Mouse (Mus musculus) spleen, adult 2 months (tissue): ENCODE data around the gene Wee1. TPM values are rescaled to one million over a fixed set of nuclear protein-coding genes. Genes with fewer than 3 reads are reported as not detected.
"Not testable (repeated sequence)": the region's sequence is repeated elsewhere in the genome, so short reads cannot be mapped to it uniquely, and the experiment has no call there.

Source experiments
- DNase-seq, 2 experiments: peaks; one replicate each; pipeline versions ENCODE4 v3.0.0 to v3.0.0-alpha.2; 2012 to 2021; ENCODE audit warnings: low spot score in 2 of 2, low read depth in 1 of 2
- H3K27ac ChIP-seq: fragments of 200-500 bp; 2 replicates; pipeline ENCODE4 v1.5.1; 2012; ENCODE audit warnings: low read length, inconsistent platforms; ENCODE audit not compliant: insufficient read depth
- H3K27me3 ChIP-seq: fragments of 200-500 bp; 2 replicates; pipeline ENCODE4 v1.6.1; 2012; ENCODE audit warnings: mild to moderate bottlenecking, moderate library complexity, low read length, inconsistent platforms; ENCODE audit not compliant: control insufficient read depth, insufficient read depth
- H3K36me3 ChIP-seq: fragments of 200-500 bp; 2 replicates; pipeline ENCODE4 v1.6.1; 2012; ENCODE audit warnings: mild to moderate bottlenecking, low read length, inconsistent platforms; ENCODE audit not compliant: control insufficient read depth, insufficient read depth
- H3K4me1 ChIP-seq: fragments of 200-500 bp; 2 replicates; pipeline ENCODE4 v1.6.1; 2011; ENCODE audit warnings: inconsistent platforms; ENCODE audit not compliant: control insufficient read depth, insufficient read depth, insufficient read length
- H3K4me3 ChIP-seq: fragments of 200-500 bp; 2 replicates; pipeline ENCODE4 v1.5.1; 2011; ENCODE audit warnings: mild to moderate bottlenecking, inconsistent platforms; ENCODE audit not compliant: insufficient read depth, insufficient read length; ENCODE audit errors: extremely low read depth
- CTCF ChIP-seq: fragments of 200-500 bp; IDR thresholded peaks from 2 replicates; pipeline ENCODE4 v1.5.1; 2011; ENCODE audit warnings: mild to moderate bottlenecking, inconsistent platforms; ENCODE audit not compliant: insufficient read depth, insufficient read length, insufficient replicate concordance; ENCODE audit errors: extremely low read depth
- POLR2A ChIP-seq: fragments of 200-500 bp; IDR thresholded peaks from 2 replicates; pipeline ENCODE4 v1.6.1; 2011; ENCODE audit warnings: low read depth, low read length, inconsistent platforms
- WGBS: fragments of 180-500 bp; shearing (Covaris S2); methylation state at CpG from one replicate; pipeline ENCODE4 v1.1.7; 2018; 5-methylcytosine and 5-hydroxymethylcytosine counted together
- polyA plus RNA-seq: library from polyadenylated mRNA; depleted of rRNA; stranded (reverse); fragments of >200 nt; gene quantifications from 2 replicates; pipeline ENCODE4 v1.2.3, GENCODE M21; 2012

Wee1 gene
- polyA plus RNA-seq, 1 experiment: 3.9 TPM

- DNase-seq: no peak
- Histone ChIP-seq H3K4me1 (peaks cover 10% of the 10 kb centered on the region; the same call in 1 of the 2 replicates), H3K4me3 (no peak overlapping the region), H3K36me3 (no peaks in the 10 kb centered on the region), H3K27me3 (no peaks in the 10 kb centered on the region), H3K27ac (no peak overlapping the region)
- 45% methylated on average over 5 of the region's 5 CpGs for WGBS
- TF ChIP-seq CTCF (no peak), POLR2A (no peak)
These were observed 31.0 kb downstream of the Wee1 start for GRCm38 (mm10) chr7:110152891-110153290.

DNA sequence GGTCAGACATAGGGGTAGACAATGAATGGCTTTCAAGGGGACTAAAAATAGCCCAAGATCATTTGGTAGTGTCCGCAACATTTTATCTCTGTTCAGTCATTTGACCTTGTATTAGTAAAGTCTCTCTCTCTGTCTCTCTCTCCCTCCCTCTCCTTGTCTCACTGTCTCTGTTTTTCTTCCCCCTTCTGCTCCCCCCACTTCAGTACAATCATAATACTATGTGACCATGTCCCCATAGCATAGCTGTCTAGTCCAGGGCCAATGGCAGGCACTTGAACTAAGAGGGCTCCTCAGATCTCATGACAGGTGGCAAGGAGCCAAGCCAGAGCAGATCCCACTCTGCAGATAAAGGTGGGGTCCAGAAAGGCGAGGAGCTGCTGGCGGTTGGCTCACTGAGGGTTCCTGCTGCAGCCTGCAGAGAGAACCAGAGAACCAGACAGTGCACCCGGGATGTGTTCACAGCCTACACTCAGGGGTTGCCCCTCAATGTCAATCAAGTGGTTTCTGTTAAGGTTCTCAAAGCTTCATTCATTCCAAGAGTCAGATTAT is 34.9 kb downstream of the Wee1 start:
- no peak overlapping the region for H3K27ac ChIP-seq

DNA sequence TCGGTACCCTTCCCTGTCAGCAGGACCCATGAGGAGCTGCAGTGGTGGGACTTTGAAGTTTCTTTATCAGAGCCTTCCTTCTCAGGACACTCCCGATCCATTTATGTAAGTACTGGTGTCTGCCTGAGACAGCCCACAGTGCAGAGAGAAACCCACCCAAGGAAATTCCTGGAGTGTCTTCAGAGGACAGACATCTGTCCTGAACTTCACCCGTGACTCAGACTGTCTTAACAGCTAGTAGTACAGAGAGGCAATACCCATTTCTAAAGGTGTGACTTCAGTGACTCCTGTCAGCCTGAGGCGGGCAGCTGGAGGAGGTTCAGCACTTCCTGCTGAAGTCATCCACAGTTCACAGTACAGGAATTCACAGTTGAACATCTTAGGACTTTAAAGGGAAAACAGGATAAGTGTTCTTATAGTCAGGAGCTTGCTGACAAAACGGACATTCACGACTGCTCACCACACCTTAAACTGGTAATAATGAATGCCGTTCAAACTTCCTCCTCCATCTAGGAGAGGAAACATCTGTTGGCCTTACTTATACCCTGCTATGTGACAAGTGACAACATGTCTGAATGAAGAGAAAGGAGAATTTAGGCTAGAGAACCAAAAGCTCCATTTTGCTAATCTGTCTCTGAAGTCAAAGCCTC is 35.5 kb downstream of the Wee1 start:
- TF ChIP-seq POLR2A: no peak
- no peak for TF ChIP-seq CTCF
- DNase-seq: no peak
- Histone ChIP-seq H3K27ac (no peak overlapping the region), H3K27me3 (no peaks in the 10 kb centered on the region), H3K4me1 (peaks cover 10% of the 10 kb centered on the region; the same call in 1 of the 2 replicates), H3K4me3 (no peak overlapping the region), H3K36me3 (no peaks in the 10 kb centered on the region)
- 6% methylated on average over 7 of the region's 7 CpGs for WGBS

More for the DNA sequence above, 34.9 kb downstream of the Wee1 start:
- DNase-seq: no peak
- Histone ChIP-seq H3K36me3 (no peaks in the 10 kb centered on the region), H3K4me1 (peaks cover 10% of the 10 kb centered on the region; the same call in 1 of the 2 replicates), H3K4me3 (no peak overlapping the region), H3K27me3 (no peaks in the 10 kb centered on the region)
- TF ChIP-seq POLR2A (no peak), CTCF (no peak)
- WGBS: 36% methylated on average over 4 of the region's 4 CpGs

DNA sequence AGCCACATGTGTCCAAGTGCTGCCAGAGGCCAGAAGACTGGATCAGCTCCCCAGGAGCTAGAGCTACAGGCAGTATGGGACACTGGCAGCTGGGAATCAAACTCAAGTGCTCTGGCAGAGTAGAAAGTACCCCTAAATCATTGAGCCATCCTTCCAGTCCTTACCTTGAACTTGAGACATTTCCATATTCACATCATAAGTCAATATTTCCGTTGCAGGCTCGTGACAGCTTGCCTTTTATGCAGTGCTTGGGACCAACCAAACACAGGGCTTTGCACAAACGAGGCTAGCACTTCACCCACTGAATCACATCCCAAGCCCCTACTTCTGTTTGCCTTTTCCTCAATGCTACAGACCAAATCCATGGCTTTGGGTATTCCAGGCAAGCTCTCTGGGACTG is 36.2 kb downstream of the Wee1 start:
- Histone ChIP-seq H3K27ac (no peak overlapping the region), H3K4me3 (no peak overlapping the region), H3K36me3 (no peaks in the 10 kb centered on the region), H3K27me3 (no peaks in the 10 kb centered on the region), H3K4me1 (peaks cover 6% of the 10 kb centered on the region; the same call in 1 of the 2 replicates)
- 40% methylated on average over 3 of the region's 3 CpGs for WGBS
- TF ChIP-seq CTCF: no peak
- TF ChIP-seq POLR2A: no peak
- no peak for DNase-seq

DNA sequence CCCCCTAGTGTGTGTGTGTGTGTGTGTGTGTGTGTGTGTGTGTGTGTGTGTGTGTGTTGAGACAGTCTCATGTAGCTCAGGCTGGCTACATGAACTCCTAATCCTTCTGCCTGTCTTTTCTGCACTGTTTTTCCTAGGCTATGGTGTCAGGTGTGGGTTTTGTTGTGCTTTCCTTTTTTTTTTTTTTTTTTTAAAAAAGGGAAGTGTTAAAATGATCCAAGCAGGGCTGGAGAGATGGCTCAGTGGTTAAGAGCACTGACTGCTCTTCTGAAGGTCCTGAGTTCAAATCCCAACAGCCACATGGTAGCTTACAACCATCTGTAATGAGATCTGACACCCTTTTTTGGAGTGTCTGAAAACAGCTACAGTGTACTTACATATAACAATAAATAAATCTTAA is 38.3 kb downstream of the Wee1 start:
- H3K4me3 ChIP-seq, H3K27me3 ChIP-seq, H3K27ac ChIP-seq, H3K36me3 ChIP-seq, DNase-seq, H3K4me1 ChIP-seq: not testable (repeated sequence)

- Histone ChIP-seq H3K36me3 (no peaks in the 10 kb centered on the region), H3K4me1 (peaks cover 9% of the 10 kb centered on the region; the same call in 1 of the 2 replicates), H3K27me3 (no peaks in the 10 kb centered on the region), H3K27ac (no peak overlapping the region), H3K4me3 (no peak overlapping the region)
- TF ChIP-seq CTCF: no peak
- no peak for TF ChIP-seq POLR2A
- DNase-seq: no peak
These were observed 38.8 kb downstream of the Wee1 start for GRCm38 (mm10) chr7:110160601-110161000.

GRCm38 (mm10) chr7:110163024-110163423 is 41.2 kb downstream of the Wee1 start:
- WGBS: 94% methylated on average over 6 of the region's 6 CpGs
- Histone ChIP-seq H3K36me3 (no peaks in the 10 kb centered on the region), H3K27me3 (no peaks in the 10 kb centered on the region), H3K4me1 (peaks cover 7% of the 10 kb centered on the region; the same call in 1 of the 2 replicates), H3K27ac (no peak overlapping the region; the same call in 1 of the 2 replicates), H3K4me3 (no peak overlapping the region)
- TF ChIP-seq CTCF (no peak), POLR2A (no peak)
- no peak for DNase-seq
